Mouse (Mus musculus): ENCODE measurements around the gene 7530416G11Rik. TPM values are rescaled to one million over a fixed set of nuclear protein-coding genes. Genes with fewer than 3 reads are reported as not detected.

7530416G11Rik gene
- polyA plus RNA-seq, 1 experiment: not detected

GRCm38 (mm10) chr15:85457838-85458237 lies 45.2 kb downstream of the 7530416G11Rik start:
- Histone ChIP-seq H3K4me3 (no peak overlapping the region), H3K79me2 (ENCODE audit: control insufficient read depth, insufficient read depth) (no peaks in the 10 kb centered on the region), H3K36me3 (ENCODE audit: control insufficient read depth, insufficient read depth) (peaks cover 39% of the 10 kb centered on the region), H3K27me3 (ENCODE audit: control insufficient read depth, insufficient read depth, insufficient read length) (no peaks in the 10 kb centered on the region), H3ac (ENCODE audit: control insufficient read depth, insufficient read length) (no peak overlapping the region), H3K4me2 (ENCODE audit: low read depth) (no peak overlapping the region)
- TF ChIP-seq E2F4 (IDR thresholded peaks at IDR 0.05; ENCODE audit: insufficient read depth) (no peak), USF1 (IDR thresholded peaks at IDR 0.05; ENCODE audit: low read depth) (no peak), CEBPB (IDR thresholded peaks at IDR 0.05; ENCODE audit: insufficient read depth, poor library complexity, severe bottlenecking) (no peak), MAX (IDR thresholded peaks at IDR 0.05; ENCODE audit: low read depth) (no peak), REST (IDR thresholded peaks at IDR 0.05; ENCODE audit: insufficient read depth, insufficient read length) (no peak), TCF3 (IDR thresholded peaks at IDR 0.05; ENCODE audit: insufficient read length, low read depth) (no peak), MYOG (IDR thresholded peaks at IDR 0.05; ENCODE audit: control insufficient read depth in 1 of 3, insufficient read depth in 1 of 3, insufficient read length in 2 of 3, low read depth in 2 of 3) (no peak), TCF12 (IDR thresholded peaks at IDR 0.05; ENCODE audit: insufficient read depth, poor library complexity, severe bottlenecking) (no peak)

DNA sequence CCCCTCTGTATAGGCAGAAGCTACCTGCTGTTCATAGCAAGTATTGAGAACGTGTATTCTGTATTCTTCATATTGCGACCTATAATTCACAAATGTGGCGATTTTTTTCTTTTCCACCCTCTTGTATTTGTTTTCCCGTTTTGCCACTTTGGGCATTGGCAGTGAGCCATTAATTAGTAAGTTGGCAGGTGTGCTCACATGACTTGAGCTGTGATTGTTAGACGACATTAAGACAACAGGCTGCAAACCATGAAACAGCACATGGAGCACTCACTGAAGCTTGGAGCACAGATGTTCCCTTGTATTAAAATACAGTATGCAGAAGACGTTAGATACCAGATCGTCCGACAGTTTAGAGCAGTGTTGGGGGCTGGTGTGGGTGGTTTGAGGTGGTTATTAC lies 46.1 kb downstream of the 7530416G11Rik start:
- peaks cover 39% of the 10 kb centered on the region for H3K36me3 ChIP-seq (ENCODE audit: control insufficient read depth, insufficient read depth)
- H3K27me3 ChIP-seq (ENCODE audit: control insufficient read depth, insufficient read depth, insufficient read length): no peaks in the 10 kb centered on the region
- no peak overlapping the region for H3ac ChIP-seq (ENCODE audit: control insufficient read depth, insufficient read length)
- TF ChIP-seq USF1 (IDR thresholded peaks at IDR 0.05; ENCODE audit: low read depth) (no peak), SRF (IDR thresholded peaks at IDR 0.05; ENCODE audit: control insufficient read depth, insufficient read length, low read depth) (no peak), TCF3 (IDR thresholded peaks at IDR 0.05; ENCODE audit: insufficient read length, low read depth) (no peak)
- H3K4me2 ChIP-seq (ENCODE audit: low read depth): no peak overlapping the region
- no peak overlapping the region for H3K4me3 ChIP-seq
- H3K79me2 ChIP-seq (ENCODE audit: control insufficient read depth, insufficient read depth): no peaks in the 10 kb centered on the region

- TF ChIP-seq CEBPB (IDR thresholded peaks at IDR 0.05; ENCODE audit: insufficient read depth, poor library complexity, severe bottlenecking) (no peak), POLR2A (IDR thresholded peaks at IDR 0.05; ENCODE audit: insufficient read length, low read depth) (no peak), TCF3 (IDR thresholded peaks at IDR 0.05; ENCODE audit: insufficient read length, low read depth) (no peak), MAX (IDR thresholded peaks at IDR 0.05; ENCODE audit: low read depth) (no peak), SRF (IDR thresholded peaks at IDR 0.05; ENCODE audit: control insufficient read depth, insufficient read length, low read depth) (no peak), POLR2AphosphoS2 (IDR thresholded peaks at IDR 0.05; ENCODE audit: insufficient read length, low read depth) (no peak), MYOD1 (IDR thresholded peaks at IDR 0.05; ENCODE audit: control insufficient read depth in 1 of 3, insufficient read length in 2 of 3, low read depth in 2 of 3) (no peak), MYOG (IDR thresholded peaks at IDR 0.05; ENCODE audit: control insufficient read depth in 1 of 3, insufficient read depth in 1 of 3, insufficient read length in 2 of 3, low read depth in 2 of 3) (no peak), E2F4 (IDR thresholded peaks at IDR 0.05; ENCODE audit: insufficient read depth) (no peak), REST (IDR thresholded peaks at IDR 0.05; ENCODE audit: insufficient read depth, insufficient read length) (no peak), TCF12 (IDR thresholded peaks at IDR 0.05; ENCODE audit: insufficient read depth, poor library complexity, severe bottlenecking) (no peak)
- no peak overlapping the region for H3K4me2 ChIP-seq (ENCODE audit: low read depth)
- H3K27me3 ChIP-seq (ENCODE audit: control insufficient read depth, insufficient read depth, insufficient read length): no peaks in the 10 kb centered on the region
- no peak overlapping the region for H3ac ChIP-seq (ENCODE audit: control insufficient read depth, insufficient read length)
- no peaks in the 10 kb centered on the region for H3K79me2 ChIP-seq (ENCODE audit: control insufficient read depth, insufficient read depth)
- H3K36me3 ChIP-seq (ENCODE audit: control insufficient read depth, insufficient read depth): peaks cover 22% of the 10 kb centered on the region
- H3K4me3 ChIP-seq: no peak overlapping the region
Observed at GRCm38 (mm10) chr15:85446652-85447051, 56.4 kb downstream of the 7530416G11Rik start.

Other genes with a start within 250 kb of the 7530416G11Rik start
- gene Atxn10, start 167.0 kb downstream of the 7530416G11Rik start, polyA plus RNA-seq (2012; fragmentation: generic; extraction: Trizol): 216 TPM
- 7.9 TPM for gene Wnt7b, start 79.2 kb upstream of the 7530416G11Rik start, polyA plus RNA-seq (2012; fragmentation: generic; extraction: Trizol)
- 0.12 TPM for gene Ppara, start 231.8 kb upstream of the 7530416G11Rik start, polyA plus RNA-seq (2012; fragmentation: generic; extraction: Trizol)